ENCODE assay signal across 27 mouse cellular contexts in the genomic region with DNA sequence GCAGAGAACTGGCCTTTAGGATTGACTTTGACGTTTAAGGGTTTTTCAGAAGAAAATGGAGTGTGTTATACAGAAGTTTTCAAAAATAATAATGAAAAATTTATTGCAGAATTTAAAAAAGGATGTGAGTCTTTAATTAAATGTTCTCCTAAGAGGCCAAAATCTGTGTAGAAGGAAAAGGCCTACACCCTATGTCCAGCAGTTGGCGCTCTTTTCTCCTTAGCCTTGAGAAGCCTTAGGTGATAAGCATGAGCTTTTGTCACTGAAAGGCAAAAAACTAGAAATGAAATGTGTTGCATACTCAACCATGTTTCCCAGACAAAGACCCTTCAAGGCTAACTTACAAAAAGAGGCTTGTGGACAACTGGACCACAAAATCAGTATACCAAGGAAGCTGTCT.
DNase-seq lines count a peak whose midpoint lies in the region; ATAC-seq and TF ChIP-seq lines count a peak whose summit lies in the region.
"Had no signal": no experiment of that assay in that cellular context is flagged by ENCODE, and none has a peak within 500 bp of the region (broad histone marks: within the 10 kb centered on the region; RNA-seq: fewer than 3 reads in every experiment).

No protein-coding gene starts in this region.

- ATAC-seq in lung, embryonic 14.5 days (ENCODE audit: insufficient read depth): no peak
- no peak for ATAC-seq in stomach, postnatal 0 days (ENCODE audit: low FRiP score, low TSS enrichment)
- ATAC-seq: forebrain, postnatal 0 days; hindbrain, embryonic 16.5 days; Patski had no signal

- H3K4me1 ChIP-seq in heart, adult 2 months (ENCODE audit: control insufficient read depth, insufficient read depth, low read length): no peaks in the 10 kb centered on the region
- no peaks in the 10 kb centered on the region for H3K4me1 ChIP-seq in lung, embryonic 14.5 days (ENCODE audit: insufficient read depth)
- H3K4me1 ChIP-seq in E14TG2a.4 (replicated peaks; ENCODE audit: low read depth, low read length): no peaks in the 10 kb centered on the region
- no peaks in the 10 kb centered on the region for H3K4me1 ChIP-seq in stomach, postnatal 0 days (replicated peaks; ENCODE audit: control insufficient read depth, insufficient read depth)
- H3K4me1 ChIP-seq: forebrain, embryonic 10.5 days; heart, embryonic 12.5 days; limb, embryonic 10.5 days; lung, embryonic 15.5 days; neural tube, embryonic 15.5 days had no signal

- TF ChIP-seq EP300 in heart, adult 2 months (IDR thresholded peaks at IDR 0.05; ENCODE audit: insufficient read depth, low read depth, low read length): no peak
- no peak for TF ChIP-seq EP300 in stomach, postnatal 0 days (optimal IDR thresholded peaks at IDR 0.05)

- H3K36me3 ChIP-seq in heart, adult 2 months (ENCODE audit: control insufficient read depth, insufficient read depth, low read length): no peaks in the 10 kb centered on the region
- H3K36me3 ChIP-seq in lung, embryonic 14.5 days (ENCODE audit: insufficient read depth): no peaks in the 10 kb centered on the region
- H3K36me3 ChIP-seq in E14TG2a.4 (ENCODE audit: insufficient read depth, low read length): no peaks in the 10 kb centered on the region
- no peaks in the 10 kb centered on the region for H3K36me3 ChIP-seq in stomach, postnatal 0 days (ENCODE audit: control insufficient read depth, insufficient read depth, low read length)
- H3K36me3 ChIP-seq: forebrain, embryonic 10.5 days; heart, embryonic 12.5 days; limb, embryonic 10.5 days; lung, embryonic 15.5 days; neural tube, embryonic 15.5 days had no signal

- no peak overlapping the region for H3K4me2 ChIP-seq in lung, embryonic 14.5 days
- no peak overlapping the region for H3K4me2 ChIP-seq in stomach, postnatal 0 days (replicated peaks; ENCODE audit: low read depth)
- H3K4me2 ChIP-seq: heart, embryonic 12.5 days; liver, embryonic 11.5 days; lung, embryonic 15.5 days; neural tube, embryonic 15.5 days had no signal

- H3K9me3 ChIP-seq in lung, embryonic 14.5 days (ENCODE audit: low read depth, low read length): no peaks in the 10 kb centered on the region
- no peaks in the 10 kb centered on the region for H3K9me3 ChIP-seq in E14TG2a.4 (ENCODE audit: low read length)
- no peaks in the 10 kb centered on the region for H3K9me3 ChIP-seq in stomach, postnatal 0 days (ENCODE audit: control insufficient read depth, low read length)
- H3K9me3 ChIP-seq: forebrain, embryonic 10.5 days; heart, embryonic 12.5 days; limb, embryonic 10.5 days; lung, embryonic 15.5 days; neural tube, embryonic 15.5 days had no signal

- H3K9ac ChIP-seq in heart, adult 2 months (ENCODE audit: low read depth, low read length): no peak overlapping the region
- no peak overlapping the region for H3K9ac ChIP-seq in lung, embryonic 14.5 days
- no peak overlapping the region for H3K9ac ChIP-seq in stomach, postnatal 0 days (ENCODE audit: low read length)
- H3K9ac ChIP-seq: forebrain, postnatal 0 days; heart, embryonic 12.5 days; lung, embryonic 15.5 days; neural tube, embryonic 15.5 days had no signal

- H3K4me3 ChIP-seq in heart, adult 2 months: no peak overlapping the region
- no peak overlapping the region for H3K4me3 ChIP-seq in lung, embryonic 14.5 days (ENCODE audit: low read depth, low read length)
- H3K4me3 ChIP-seq in E14TG2a.4 (replicated peaks; ENCODE audit: low read length): no peak overlapping the region
- no peak overlapping the region for H3K4me3 ChIP-seq in stomach, postnatal 0 days (ENCODE audit: low read depth, low read length)
- H3K4me3 ChIP-seq: forebrain, embryonic 10.5 days; heart, embryonic 12.5 days; limb, embryonic 10.5 days; lung, embryonic 15.5 days; myocyte; neural tube, embryonic 15.5 days had no signal

- intact Hi-C loops in heart, adult 2 months (cut with DNase I): no loop called here

- H3K27me3 ChIP-seq in heart, adult 2 months (ENCODE audit: control insufficient read depth, insufficient read depth, low read length): no peaks in the 10 kb centered on the region
- H3K27me3 ChIP-seq in lung, embryonic 14.5 days (ENCODE audit: insufficient read depth, low read length): no peaks in the 10 kb centered on the region
- no peaks in the 10 kb centered on the region for H3K27me3 ChIP-seq in E14TG2a.4 (ENCODE audit: insufficient read depth, low read length)
- no peaks in the 10 kb centered on the region for H3K27me3 ChIP-seq in stomach, postnatal 0 days (ENCODE audit: control insufficient read depth, insufficient read depth, low read length)
- H3K27me3 ChIP-seq: heart, embryonic 12.5 days; lung, embryonic 15.5 days; neural tube, embryonic 15.5 days had no signal

- TF ChIP-seq CTCF in heart, adult 2 months (IDR thresholded peaks at IDR 0.05): peak; percentile 58
- TF ChIP-seq CTCF in lung, embryonic 14.5 days (IDR thresholded peaks at IDR 0.05; ENCODE audit: low read depth): 0 out of 2 replicates have a peak, but pooled peaks have one; percentile 14
- TF ChIP-seq CTCF in E14TG2a.4 (conservative IDR thresholded peaks at IDR 0.05; ENCODE audit: low read length): peak; percentile 95
- peak; percentile 48 for TF ChIP-seq CTCF in stomach, postnatal 0 days (IDR thresholded peaks at IDR 0.05; ENCODE audit: low read depth)

- no peak for DNase-seq in heart, adult 2 months
- DNase-seq in heart, adult 8-10 months (ENCODE audit: low spot score): no peak
- DNase-seq in lung, embryonic 14.5 days: no peak
- no peak for DNase-seq in lung, postnatal 10 days
- no peak for DNase-seq in stomach, postnatal 0 days (ENCODE audit: low spot score)
- no peak for DNase-seq in adipocyte (ENCODE audit: low spot score)
- no peak for DNase-seq in urinary bladder, adult 2 months (ENCODE audit: low spot score)
- DNase-seq: adrenal gland, postnatal 25 days; cerebellum, adult 18-20 months; cerebellum, postnatal 25 days; embryo, embryonic 11 days; forebrain, postnatal 0 days; heart, postnatal 36 days; kidney, adult 11 months; kidney, postnatal 10 days; midbrain, embryonic 14.5 days; spleen, adult 18-20 months had no signal

- no peak overlapping the region for H3K27ac ChIP-seq in heart, adult 2 months
- no peak overlapping the region for H3K27ac ChIP-seq in lung, embryonic 14.5 days (ENCODE audit: low read depth)
- H3K27ac ChIP-seq in stomach, postnatal 0 days (replicated peaks): no peak overlapping the region
- H3K27ac ChIP-seq: forebrain, embryonic 10.5 days; limb, embryonic 10.5 days; lung, embryonic 15.5 days; neural tube, embryonic 15.5 days had no signal

- H3K79me2 ChIP-seq in heart, adult 2 months (replicated peaks; ENCODE audit: control insufficient read depth, insufficient read depth, low read length): no peaks in the 10 kb centered on the region

- WGBS in heart, adult 2 months: 66% methylated on average over 2 of the region's 2 CpGs
- 63% methylated on average over 2 of the region's 2 CpGs for WGBS in lung, embryonic 14.5 days
- 53% methylated on average over 2 of the region's 2 CpGs for WGBS in stomach, postnatal 0 days

- TF ChIP-seq POLR2A in heart, adult 2 months (IDR thresholded peaks at IDR 0.05; ENCODE audit: insufficient read depth, low read depth, low read length): no peak

Comparison
In these comparisons a context has a peak if more than half of its experiments do, and no peak if none do; other contexts are left out.
1. CTCF ChIP-seq: peak in every context shown above with its lines; median percentile 95 in E14TG2a.4; 58 in heart, adult 2 months; 48 in stomach, postnatal 0 days; 14 in lung, embryonic 14.5 days.